Mouse (Mus musculus): ENCODE data around the gene Sbk2.

- TF ChIP-seq GATA1 (IDR thresholded peaks at IDR 0.05; ENCODE audit: low read length): no peak
- no peak for TF ChIP-seq TAL1 (IDR thresholded peaks at IDR 0.05; ENCODE audit: low read length)
Observed at GRCm38 (mm10) chr7:4901171-4901570, 63.0 kb downstream of the Sbk2 start.

Data from erythroblast, embryonic 14.5 days (primary cell).